In the genomic region with DNA sequence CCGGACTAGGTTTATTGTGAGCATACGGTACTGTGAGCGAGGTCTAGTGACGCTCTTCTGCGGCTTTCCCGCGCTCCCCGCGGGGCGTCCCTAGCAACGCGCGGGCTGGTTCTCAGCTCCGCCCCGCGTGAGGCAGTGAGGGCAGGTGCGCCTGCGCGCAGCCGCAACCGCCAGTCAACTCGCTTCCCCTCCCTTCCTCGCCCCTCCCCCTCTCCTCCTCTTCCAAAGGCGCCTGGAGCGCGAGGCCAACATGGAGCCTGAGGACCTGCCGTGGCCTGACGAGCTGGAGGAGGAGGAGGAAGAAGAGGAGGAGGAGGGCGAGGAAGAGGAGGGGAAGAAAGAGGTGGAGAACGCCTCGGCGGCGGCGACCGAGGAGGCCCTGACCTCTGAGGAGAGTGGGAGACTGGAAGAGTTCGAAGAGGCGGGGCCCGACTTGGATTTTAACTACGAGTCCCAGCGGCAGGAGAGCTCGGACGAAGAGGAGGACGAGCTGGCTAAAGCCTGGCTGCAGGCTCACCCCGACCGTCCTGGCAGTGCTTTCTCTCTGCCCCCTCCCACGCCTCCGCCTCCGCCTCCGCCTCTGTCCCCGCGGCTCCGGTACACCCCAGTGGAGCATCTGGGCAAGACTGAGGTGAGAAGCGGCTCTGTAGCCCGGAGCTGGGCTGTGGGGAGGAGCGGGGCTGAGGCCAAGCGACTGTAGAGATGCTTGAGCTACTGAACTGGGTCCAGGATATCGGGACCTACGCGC, we compare ENCODE assay signal across 8 mouse cellular contexts. TPM values are rescaled to one million over a fixed set of nuclear protein-coding genes. Genes with fewer than 3 reads are reported as not detected.
DNase-seq lines count a peak whose midpoint lies in the region; ATAC-seq and TF ChIP-seq lines count a peak whose summit lies in the region.

Gene Alms1 (plus strand): TSS at position 136 of the 748 bp plus-strand sequence.

- H3K27me3 ChIP-seq in G1E (ENCODE audit: insufficient read depth, low read length), result peaks cover 8% of the 10 kb centered on the region; the same call in 1 of the 2 replicates
- H3K27me3 ChIP-seq in forebrain, embryonic 16.5 days (replicated peaks; ENCODE audit: control insufficient read depth, insufficient read depth, low read length), result no peaks in the 10 kb centered on the region
- no peaks in the 10 kb centered on the region for H3K27me3 ChIP-seq in lung, embryonic 14.5 days (ENCODE audit: insufficient read depth, low read length)
- no peaks in the 10 kb centered on the region for H3K27me3 ChIP-seq in thymus, adult 2 months (ENCODE audit: control insufficient read depth, insufficient read depth, low read length)

- TF ChIP-seq CTCF in G1E (IDR thresholded peaks at IDR 0.05; ENCODE audit: low read depth, low read length), result no peak
- TF ChIP-seq CTCF in layer of hippocampus, adult 2 months (conservative IDR thresholded peaks at IDR 0.05), result no peak
- TF ChIP-seq CTCF in lung, embryonic 14.5 days (IDR thresholded peaks at IDR 0.05; ENCODE audit: low read depth), result no peak; the same call in 1 of the 2 replicates
- no peak for TF ChIP-seq CTCF in olfactory bulb, adult 2 months (IDR thresholded peaks at IDR 0.05; ENCODE audit: insufficient read depth, low read depth, low read length)
- TF ChIP-seq CTCF in thymus, adult 2 months (IDR thresholded peaks at IDR 0.05; ENCODE audit: borderline replicate concordance, control insufficient read depth, extremely low read depth, insufficient read depth, low read length, poor library complexity), result peak; percentile 34; the same call in 1 of the 2 replicates

- under 1% methylated on average over 58 of the region's 59 CpGs for WGBS in forebrain, embryonic 16.5 days
- WGBS in lung, embryonic 14.5 days, result under 1% methylated on average over 58 of the region's 59 CpGs
- under 1% methylated on average over 58 of the region's 59 CpGs for WGBS in olfactory bulb, adult 2 months
- under 1% methylated on average over 59 of the region's 59 CpGs for WGBS in thymus, adult 2 months

- peaks cover 6% of the 10 kb centered on the region for H3K36me3 ChIP-seq in G1E (replicated peaks)
- no peaks in the 10 kb centered on the region for H3K36me3 ChIP-seq in forebrain, embryonic 16.5 days (ENCODE audit: control insufficient read depth, insufficient read depth)
- no peaks in the 10 kb centered on the region for H3K36me3 ChIP-seq in lung, embryonic 14.5 days (ENCODE audit: insufficient read depth)
- H3K36me3 ChIP-seq in thymus, adult 2 months (ENCODE audit: control insufficient read depth, insufficient read depth, low read length), result no peaks in the 10 kb centered on the region

- intact Hi-C loops in heart, postnatal 36 days (cut with DNase I), result loop anchor here (5.0 kb wide), 2 partner anchors 135 to 325 kb away; partner anchors contain the start of genes Cct7, Pradc1 and Tprkb

- peaks cover 18% of the 10 kb centered on the region for H3K4me1 ChIP-seq in G1E (ENCODE audit: insufficient read depth, low read depth, low read length)
- peaks cover 21% of the 10 kb centered on the region for H3K4me1 ChIP-seq in forebrain, embryonic 16.5 days (replicated peaks; ENCODE audit: control insufficient read depth, insufficient read depth, low read length)
- H3K4me1 ChIP-seq in lung, embryonic 14.5 days (ENCODE audit: insufficient read depth), result peaks cover 3% of the 10 kb centered on the region; the same call in 1 of the 2 replicates
- no peaks in the 10 kb centered on the region for H3K4me1 ChIP-seq in olfactory bulb, adult 2 months (ENCODE audit: control insufficient read depth, insufficient read depth, low read length)
- H3K4me1 ChIP-seq in thymus, adult 2 months (replicated peaks; ENCODE audit: control insufficient read depth, insufficient read depth, low read length), result no peaks in the 10 kb centered on the region

- no peaks in the 10 kb centered on the region for H3K9me3 ChIP-seq in G1E (replicated peaks)
- no peaks in the 10 kb centered on the region for H3K9me3 ChIP-seq in forebrain, embryonic 16.5 days (ENCODE audit: control insufficient read depth, low read length)
- no peaks in the 10 kb centered on the region for H3K9me3 ChIP-seq in lung, embryonic 14.5 days (ENCODE audit: low read depth, low read length)

- ATAC-seq in G1E (ENCODE audit: extremely low read depth, insufficient number of reproducible peaks, low FRiP score, poor library complexity, severe bottlenecking), result peak; percentile 80
- ATAC-seq in forebrain, embryonic 16.5 days, result peak; percentile 99
- ATAC-seq in lung, embryonic 14.5 days (ENCODE audit: insufficient read depth), result peak; percentile 99

- H3K27ac ChIP-seq in forebrain, embryonic 16.5 days (ENCODE audit: low read length), result peak within 1 kb of the TSS; percentile 84
- peak within 1 kb of the TSS; percentile 85 for H3K27ac ChIP-seq in layer of hippocampus, adult 2 months
- peak within 1 kb of the TSS; percentile 87 for H3K27ac ChIP-seq in lung, embryonic 14.5 days (ENCODE audit: low read depth)
- H3K27ac ChIP-seq in olfactory bulb, adult 2 months (ENCODE audit: insufficient read depth, low read depth, low read length), result peak within 1 kb of the TSS; percentile 63
- H3K27ac ChIP-seq in thymus, adult 2 months (ENCODE audit: control insufficient read depth, insufficient read depth, low read length), result no peak within 1 kb of the TSS

- peak within 1 kb of the TSS; percentile 59 for H3K4me2 ChIP-seq in forebrain, embryonic 16.5 days (ENCODE audit: low read length)
- peak within 1 kb of the TSS; percentile 64 for H3K4me2 ChIP-seq in lung, embryonic 14.5 days

- peak within 1 kb of the TSS; percentile 94 for H3K4me3 ChIP-seq in G1E (ENCODE audit: low read depth, low read length)
- peak within 1 kb of the TSS; percentile 73 for H3K4me3 ChIP-seq in forebrain, embryonic 16.5 days (replicated peaks; ENCODE audit: low read length)
- peak within 1 kb of the TSS; percentile 95 for H3K4me3 ChIP-seq in layer of hippocampus, adult 2 months
- peak within 1 kb of the TSS; percentile 84 for H3K4me3 ChIP-seq in lung, embryonic 14.5 days (ENCODE audit: low read depth, low read length)
- H3K4me3 ChIP-seq in olfactory bulb, adult 2 months (ENCODE audit: insufficient read depth, low read depth, low read length), result peak within 1 kb of the TSS; percentile 81
- peak within 1 kb of the TSS; percentile 75 for H3K4me3 ChIP-seq in thymus, adult 2 months (ENCODE audit: control insufficient read depth, insufficient read depth, low read length)

- TF ChIP-seq POLR2A in olfactory bulb, adult 2 months (IDR thresholded peaks at IDR 0.05; ENCODE audit: insufficient read depth, low read depth, low read length), result peak; percentile 68; the same call in 1 of the 2 replicates
- TF ChIP-seq POLR2A in thymus, adult 2 months (IDR thresholded peaks at IDR 0.05; ENCODE audit: control insufficient read depth, extremely low read depth, insufficient read depth, low read length, poor library complexity), result peak; percentile 20; the same call in 1 of the 2 replicates

- peak within 1 kb of the TSS; percentile 75 for H3K9ac ChIP-seq in forebrain, embryonic 16.5 days (replicated peaks; ENCODE audit: low read depth, low read length)
- peak within 1 kb of the TSS; percentile 80 for H3K9ac ChIP-seq in lung, embryonic 14.5 days

- DNase-seq in G1E (ENCODE audit: low spot score), result peak; percentile 85
- peak; percentile 97 for DNase-seq in cerebellum, adult 18-20 months
- peak; percentile 91 for DNase-seq in heart, postnatal 36 days
- DNase-seq in layer of hippocampus, adult 2 months (ENCODE audit: low spot score in 2 of 2), result peak; percentile 94
- peak; percentile 97 for DNase-seq in lung, embryonic 14.5 days
- peak; percentile 91 for DNase-seq in thymus, adult 2 months

RNA-seq across cellular contexts. Expression of gene Alms1, which starts in this region (rescaled TPM):
- 39.3 and 41.7 TPM in 2 replicates for total RNA-seq in G1E (2014; fragmentation: Nextera tagmentation)
- 16.0 and 19.7 TPM in 2 replicates for total RNA-seq in G1E (2017)
- 1.3 and 1.6 TPM in 2 replicates for polyA plus RNA-seq in G1E (2012)
- polyA plus RNA-seq in forebrain, embryonic 16.5 days (2015; fragmentation: Nextera tagmentation; extraction: Ambion mirVana), result 4.8 and 6.2 TPM in 2 replicates
- total RNA-seq in heart, postnatal 36 days (2021), result 1 to 10 TPM; 2.1 to 2.4 TPM
- 1 to 10 TPM; 6.5 to 8.2 TPM for total RNA-seq in layer of hippocampus, adult 2 months (2021)
- polyA plus RNA-seq in lung, embryonic 14.5 days (2014; fragmentation: Nextera tagmentation; extraction: Ambion mirVana), result 7.1 and 7.8 TPM in 2 replicates
- polyA plus RNA-seq in olfactory bulb, adult 2 months (2012; ENCODE audit: insufficient read depth, insufficient read length, low replicate concordance, missing spikeins), result 30.3 TPM in 1 of 2 replicates, not detected in the other
- polyA plus RNA-seq in thymus, adult 2 months (2012; rRNA removed), result 2.4 and 2.7 TPM in 2 replicates
